ENCODE assay signal across 16 mouse cellular contexts in the genomic region with DNA sequence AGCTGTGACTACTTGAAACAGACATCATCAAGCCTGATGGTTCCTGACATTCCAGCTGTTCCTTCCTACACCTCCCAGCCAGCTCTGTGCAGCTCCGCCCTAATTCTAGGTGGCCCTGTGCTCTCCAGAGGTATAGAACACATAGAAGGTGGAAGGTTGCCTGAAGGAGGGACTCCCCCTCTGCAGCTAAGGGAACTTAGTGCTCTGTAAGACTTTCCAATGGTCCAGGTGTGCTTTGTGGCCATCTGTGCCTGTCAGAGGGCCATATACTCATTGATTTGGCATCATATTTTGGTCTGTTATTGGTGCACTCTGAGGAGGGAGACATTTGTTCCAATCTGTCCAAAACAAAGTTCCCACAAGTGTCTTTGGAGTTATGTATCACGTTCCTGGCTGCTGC. TPM values are rescaled to one million over a fixed set of nuclear protein-coding genes. Genes with fewer than 3 reads are reported as not detected.
DNase-seq lines count a peak whose midpoint lies in the region; ATAC-seq and TF ChIP-seq lines count a peak whose summit lies in the region.
"Had no signal": no experiment of that assay in that cellular context is flagged by ENCODE, and none has a peak within 500 bp of the region (broad histone marks: within the 10 kb centered on the region; RNA-seq: fewer than 3 reads in every experiment).

No protein-coding gene starts in this region.

- no peaks in the 10 kb centered on the region for H3K27me3 ChIP-seq in forebrain, embryonic 11.5 days (ENCODE audit: control insufficient read depth, insufficient read depth, low read length)
- H3K27me3 ChIP-seq in forebrain, embryonic 10.5 days (ENCODE audit: poor library complexity, severe bottlenecking): no peaks in the 10 kb centered on the region
- no peaks in the 10 kb centered on the region for H3K27me3 ChIP-seq in hindbrain, postnatal 0 days (ENCODE audit: insufficient read depth, low read length)
- H3K27me3 ChIP-seq in hindbrain, embryonic 12.5 days: no peaks in the 10 kb centered on the region
- H3K27me3 ChIP-seq in lung, embryonic 14.5 days (ENCODE audit: insufficient read depth, low read length): no peaks in the 10 kb centered on the region
- H3K27me3 ChIP-seq: embryonic facial prominence, embryonic 12.5 days; limb, embryonic 12.5 days; liver, embryonic 13.5 days; lung, embryonic 15.5 days had no signal

- TF ChIP-seq CTCF in hindbrain, postnatal 0 days (IDR thresholded peaks at IDR 0.05; ENCODE audit: low read depth): no peak
- TF ChIP-seq CTCF in lung, embryonic 14.5 days (IDR thresholded peaks at IDR 0.05; ENCODE audit: low read depth): no peak

- H3K27ac ChIP-seq in forebrain, embryonic 11.5 days (ENCODE audit: low read depth, low read length): no peak overlapping the region
- no peak overlapping the region for H3K27ac ChIP-seq in forebrain, embryonic 10.5 days
- no peak overlapping the region for H3K27ac ChIP-seq in hindbrain, postnatal 0 days
- H3K27ac ChIP-seq in hindbrain, embryonic 12.5 days: no peak overlapping the region
- no peak overlapping the region for H3K27ac ChIP-seq in lung, embryonic 14.5 days (ENCODE audit: low read depth)
- H3K27ac ChIP-seq: embryonic facial prominence, embryonic 12.5 days; heart, adult 2 months; kidney, postnatal 0 days; limb, embryonic 12.5 days; liver, embryonic 13.5 days; lung, embryonic 15.5 days; midbrain, embryonic 10.5 days had no signal

- H3K9me3 ChIP-seq in forebrain, embryonic 11.5 days (ENCODE audit: control insufficient read depth, low read length): no peaks in the 10 kb centered on the region
- H3K9me3 ChIP-seq in forebrain, embryonic 10.5 days: no peaks in the 10 kb centered on the region
- H3K9me3 ChIP-seq in hindbrain, postnatal 0 days (ENCODE audit: low read length): no peaks in the 10 kb centered on the region
- H3K9me3 ChIP-seq in hindbrain, embryonic 12.5 days (replicated peaks): no peaks in the 10 kb centered on the region
- no peaks in the 10 kb centered on the region for H3K9me3 ChIP-seq in lung, embryonic 14.5 days (ENCODE audit: low read depth, low read length)
- H3K9me3 ChIP-seq: embryonic facial prominence, embryonic 12.5 days; limb, embryonic 12.5 days; liver, embryonic 13.5 days; lung, embryonic 15.5 days; midbrain, embryonic 10.5 days had no signal

- no peaks in the 10 kb centered on the region for H3K4me1 ChIP-seq in forebrain, embryonic 11.5 days (replicated peaks; ENCODE audit: control insufficient read depth, insufficient read depth, low read length)
- 0 out of 2 replicates have a peak, but pooled peaks cover 3% of the 10 kb centered on the region for H3K4me1 ChIP-seq in forebrain, embryonic 10.5 days
- H3K4me1 ChIP-seq in hindbrain, postnatal 0 days (ENCODE audit: insufficient read depth, low read length): no peaks in the 10 kb centered on the region
- H3K4me1 ChIP-seq in hindbrain, embryonic 12.5 days: no peaks in the 10 kb centered on the region
- H3K4me1 ChIP-seq in lung, embryonic 14.5 days (ENCODE audit: insufficient read depth): no peaks in the 10 kb centered on the region
- H3K4me1 ChIP-seq: limb, embryonic 12.5 days; liver, embryonic 13.5 days; lung, embryonic 15.5 days; midbrain, embryonic 10.5 days had no signal

- WGBS in forebrain, embryonic 11.5 days: 64% methylated on average over 2 of the region's 2 CpGs
- WGBS in forebrain, embryonic 10.5 days: 81% methylated on average over 2 of the region's 2 CpGs
- 76% methylated on average over 2 of the region's 2 CpGs for WGBS in hindbrain, postnatal 0 days
- WGBS in hindbrain, embryonic 12.5 days: 67% methylated on average over 2 of the region's 2 CpGs
- 66% methylated on average over 2 of the region's 2 CpGs for WGBS in lung, embryonic 14.5 days

- DNase-seq in forebrain, embryonic 11.5 days (ENCODE audit: low spot score): no peak
- no peak for DNase-seq in forebrain, embryonic 10.5 days (ENCODE audit: extremely low spot score, low spot score)
- no peak for DNase-seq in hindbrain, postnatal 0 days (ENCODE audit: low spot score)
- DNase-seq in lung, embryonic 14.5 days: no peak
- no peak for DNase-seq in lung, postnatal 36 days
- DNase-seq in retina, postnatal 1 day: no peak
- DNase-seq: liver, embryonic 13.5 days had no signal

- no peak overlapping the region for H3K4me3 ChIP-seq in forebrain, embryonic 11.5 days (ENCODE audit: low read depth, low read length)
- H3K4me3 ChIP-seq in forebrain, embryonic 10.5 days: no peak overlapping the region
- H3K4me3 ChIP-seq in hindbrain, postnatal 0 days (ENCODE audit: low read length): no peak overlapping the region
- no peak overlapping the region for H3K4me3 ChIP-seq in hindbrain, embryonic 12.5 days
- H3K4me3 ChIP-seq in lung, embryonic 14.5 days (ENCODE audit: low read depth, low read length): no peak overlapping the region
- H3K4me3 ChIP-seq: embryonic facial prominence, embryonic 12.5 days; erythroblast, embryonic 14.5 days; heart, adult 2 months; limb, embryonic 12.5 days; liver, embryonic 13.5 days; lung, embryonic 15.5 days; midbrain, embryonic 10.5 days had no signal

- no peaks in the 10 kb centered on the region for H3K36me3 ChIP-seq in forebrain, embryonic 11.5 days (ENCODE audit: control insufficient read depth, insufficient read depth, low read length)
- H3K36me3 ChIP-seq in forebrain, embryonic 10.5 days (replicated peaks): no peaks in the 10 kb centered on the region
- no peaks in the 10 kb centered on the region for H3K36me3 ChIP-seq in hindbrain, postnatal 0 days (ENCODE audit: insufficient read depth, low read length)
- no peaks in the 10 kb centered on the region for H3K36me3 ChIP-seq in hindbrain, embryonic 12.5 days
- H3K36me3 ChIP-seq in lung, embryonic 14.5 days (ENCODE audit: insufficient read depth): no peaks in the 10 kb centered on the region
- H3K36me3 ChIP-seq: embryonic facial prominence, embryonic 12.5 days; limb, embryonic 12.5 days; liver, embryonic 13.5 days; lung, embryonic 15.5 days; midbrain, embryonic 10.5 days had no signal

- 0 out of 2 replicates have a peak, but pooled peaks have one; percentile 21 for ATAC-seq in forebrain, embryonic 11.5 days (replicated peaks; ENCODE audit: low FRiP score)
- ATAC-seq in hindbrain, postnatal 0 days: 0 out of 2 replicates have a peak, but pooled peaks have one; percentile 15
- no peak for ATAC-seq in hindbrain, embryonic 12.5 days (ENCODE audit: low FRiP score)
- ATAC-seq in lung, embryonic 14.5 days (ENCODE audit: insufficient read depth): peak; percentile 29; the same call in 1 of the 2 replicates
- peak; percentile 9; the same call in 1 of the 2 replicates for ATAC-seq in erythroblast, adult 5-6 weeks (replicated peaks; ENCODE audit: low FRiP score, poor library complexity, severe bottlenecking)

- no peak overlapping the region for H3K4me2 ChIP-seq in forebrain, embryonic 11.5 days (ENCODE audit: low read depth, low read length, severe bottlenecking)
- no peak overlapping the region for H3K4me2 ChIP-seq in hindbrain, postnatal 0 days (ENCODE audit: low read depth, low read length)
- no peak overlapping the region for H3K4me2 ChIP-seq in hindbrain, embryonic 12.5 days (replicated peaks)
- H3K4me2 ChIP-seq in lung, embryonic 14.5 days: no peak overlapping the region
- H3K4me2 ChIP-seq: embryonic facial prominence, embryonic 12.5 days; limb, embryonic 12.5 days; liver, embryonic 13.5 days; lung, embryonic 15.5 days had no signal

- no peak overlapping the region for H3K9ac ChIP-seq in forebrain, embryonic 11.5 days (ENCODE audit: low read length)
- H3K9ac ChIP-seq in hindbrain, postnatal 0 days (replicated peaks; ENCODE audit: low read length): no peak overlapping the region
- no peak overlapping the region for H3K9ac ChIP-seq in hindbrain, embryonic 12.5 days
- no peak overlapping the region for H3K9ac ChIP-seq in lung, embryonic 14.5 days
- H3K9ac ChIP-seq: embryonic facial prominence, embryonic 12.5 days; limb, embryonic 12.5 days; liver, embryonic 13.5 days; lung, embryonic 15.5 days had no signal

RNA-seq across cellular contexts. Expression of gene Kmt5a, which starts 6.7 kb away (rescaled TPM):
- polyA plus RNA-seq in forebrain, embryonic 11.5 days (2014; fragmentation: Nextera tagmentation; extraction: Ambion mirVana): 120 and 133 TPM in 2 replicates
- polyA plus RNA-seq in forebrain, embryonic 10.5 days (2016; fragmentation: Nextera tagmentation; extraction: Ambion mirVana): 41.0 and 41.6 TPM in 2 replicates
- 28.0 and 48.5 TPM in 2 replicates for total RNA-seq in hindbrain, postnatal 0 days (2014; rRNA removed)
- 17.2 and 20.5 TPM in 2 replicates for polyA plus RNA-seq in hindbrain, postnatal 0 days (2015; fragmentation: Nextera tagmentation; extraction: Ambion mirVana)
- 62.9 and 67.3 TPM in 2 replicates for polyA plus RNA-seq in hindbrain, embryonic 12.5 days (2016; fragmentation: Nextera tagmentation; extraction: Ambion mirVana)
- 87.7 and 97.5 TPM in 2 replicates for polyA plus RNA-seq in lung, embryonic 14.5 days (2014; fragmentation: Nextera tagmentation; extraction: Ambion mirVana)
- total RNA-seq in erythroblast, adult 5-6 weeks (2015; ENCODE audit: low replicate concordance): 89.3 and 92.4 TPM in 2 replicates
- total RNA-seq in erythroblast, adult 5-6 weeks (2017; ENCODE audit: low replicate concordance): 105 and 107 TPM in 2 replicates

RNA-seq across cellular contexts. Expression of gene Sbno1, which starts 7.2 kb away (rescaled TPM):
- 87.3 and 92.8 TPM in 2 replicates for polyA plus RNA-seq in forebrain, embryonic 11.5 days (2014; fragmentation: Nextera tagmentation; extraction: Ambion mirVana)
- polyA plus RNA-seq in forebrain, embryonic 10.5 days (2016; fragmentation: Nextera tagmentation; extraction: Ambion mirVana): 85.7 and 88.3 TPM in 2 replicates
- total RNA-seq in hindbrain, postnatal 0 days (2014; rRNA removed): 30.4 and 35.9 TPM in 2 replicates
- polyA plus RNA-seq in hindbrain, postnatal 0 days (2015; fragmentation: Nextera tagmentation; extraction: Ambion mirVana): 71.0 and 73.6 TPM in 2 replicates
- 108 and 113 TPM in 2 replicates for polyA plus RNA-seq in hindbrain, embryonic 12.5 days (2016; fragmentation: Nextera tagmentation; extraction: Ambion mirVana)
- polyA plus RNA-seq in lung, embryonic 14.5 days (2014; fragmentation: Nextera tagmentation; extraction: Ambion mirVana): 85.6 and 88.6 TPM in 2 replicates
- 23.4 and 29.4 TPM in 2 replicates for total RNA-seq in erythroblast, adult 5-6 weeks (2015; ENCODE audit: low replicate concordance)
- 30.7 and 71.1 TPM in 2 replicates for total RNA-seq in erythroblast, adult 5-6 weeks (2017; ENCODE audit: low replicate concordance)

RNA-seq across cellular contexts. Expression of gene Rilpl2, which starts 45.1 kb away (rescaled TPM):
- 20.7 and 22.1 TPM in 2 replicates for polyA plus RNA-seq in forebrain, embryonic 11.5 days (2014; fragmentation: Nextera tagmentation; extraction: Ambion mirVana)
- polyA plus RNA-seq in forebrain, embryonic 10.5 days (2016; fragmentation: Nextera tagmentation; extraction: Ambion mirVana): 22.7 and 24.2 TPM in 2 replicates
- total RNA-seq in hindbrain, postnatal 0 days (2014; rRNA removed): 25.6 and 38.8 TPM in 2 replicates
- 33.2 and 34.8 TPM in 2 replicates for polyA plus RNA-seq in hindbrain, postnatal 0 days (2015; fragmentation: Nextera tagmentation; extraction: Ambion mirVana)
- polyA plus RNA-seq in hindbrain, embryonic 12.5 days (2016; fragmentation: Nextera tagmentation; extraction: Ambion mirVana): 18.0 and 20.0 TPM in 2 replicates
- polyA plus RNA-seq in lung, embryonic 14.5 days (2014; fragmentation: Nextera tagmentation; extraction: Ambion mirVana): 28.7 and 29.2 TPM in 2 replicates
- 9.4 and 19.0 TPM in 2 replicates for total RNA-seq in erythroblast, adult 5-6 weeks (2015; ENCODE audit: low replicate concordance)
- 13.1 and 13.4 TPM in 2 replicates for total RNA-seq in erythroblast, adult 5-6 weeks (2017; ENCODE audit: low replicate concordance)

RNA-seq across cellular contexts. Expression of gene Snrnp35, which starts 49.9 kb away (rescaled TPM):
- 14.3 and 17.3 TPM in 2 replicates for polyA plus RNA-seq in forebrain, embryonic 11.5 days (2014; fragmentation: Nextera tagmentation; extraction: Ambion mirVana)
- 35.8 and 37.2 TPM in 2 replicates for polyA plus RNA-seq in forebrain, embryonic 10.5 days (2016; fragmentation: Nextera tagmentation; extraction: Ambion mirVana)
- 4.0 and 17.2 TPM in 2 replicates for total RNA-seq in hindbrain, postnatal 0 days (2014; rRNA removed)
- polyA plus RNA-seq in hindbrain, postnatal 0 days (2015; fragmentation: Nextera tagmentation; extraction: Ambion mirVana): 13.9 and 17.3 TPM in 2 replicates
- polyA plus RNA-seq in hindbrain, embryonic 12.5 days (2016; fragmentation: Nextera tagmentation; extraction: Ambion mirVana): 23.8 and 27.2 TPM in 2 replicates
- 10.7 and 10.8 TPM in 2 replicates for polyA plus RNA-seq in lung, embryonic 14.5 days (2014; fragmentation: Nextera tagmentation; extraction: Ambion mirVana)
- 3.8 TPM in 1 of 2 replicates, not detected in the other for total RNA-seq in erythroblast, adult 5-6 weeks (2015; ENCODE audit: low replicate concordance)
- 6.0 and 6.8 TPM in 2 replicates for total RNA-seq in erythroblast, adult 5-6 weeks (2017; ENCODE audit: low replicate concordance)
